Mouse (Mus musculus): ENCODE results near the gene Akap13. TPM values are rescaled to one million over a fixed set of nuclear protein-coding genes. Genes with fewer than 3 reads are reported as not detected.

The Akap13 gene
- polyA plus RNA-seq, 1 experiment = 5.4 TPM

DNA sequence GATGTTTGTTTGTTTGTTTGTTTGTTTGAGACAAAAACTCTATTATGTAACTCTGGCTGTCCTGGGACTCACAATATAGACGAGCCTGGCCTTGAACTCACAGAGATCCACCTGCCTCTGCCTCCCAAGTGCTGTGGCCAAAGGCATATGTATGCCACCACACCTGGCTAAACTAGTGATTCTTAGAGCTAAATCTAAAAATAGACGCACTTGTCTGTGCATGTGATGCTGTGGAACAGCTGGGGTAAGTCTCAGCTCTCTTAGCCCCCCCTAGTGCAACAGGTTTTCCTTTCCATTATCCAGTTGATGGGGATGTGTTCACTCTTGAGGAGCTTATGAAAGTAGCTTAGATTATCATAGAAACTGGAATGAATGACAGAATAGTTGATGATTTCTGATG, 22.7 kb downstream of the Akap13 start:
- no peak for DNase-seq
- TF ChIP-seq CTCF (IDR thresholded peaks at IDR 0.05; ENCODE audit: borderline replicate concordance, insufficient read depth, low read depth, low read length) (no peak), POLR2A (IDR thresholded peaks at IDR 0.05; ENCODE audit: borderline replicate concordance, insufficient read depth, low read length) (no peak)
- Histone ChIP-seq H3K4me3 (replicated peaks; ENCODE audit: insufficient read depth, low read depth, low read length) (no peak overlapping the region), H3K4me1 (ENCODE audit: control insufficient read depth, insufficient read depth, low read length) (no peaks in the 10 kb centered on the region), H3K27me3 (ENCODE audit: control insufficient read depth, insufficient read depth, low read length) (no peaks in the 10 kb centered on the region), H3K27ac (ENCODE audit: insufficient read depth, low read length) (no peak overlapping the region)
- 92% methylated on average over 2 of the region's 2 CpGs for WGBS

DNA sequence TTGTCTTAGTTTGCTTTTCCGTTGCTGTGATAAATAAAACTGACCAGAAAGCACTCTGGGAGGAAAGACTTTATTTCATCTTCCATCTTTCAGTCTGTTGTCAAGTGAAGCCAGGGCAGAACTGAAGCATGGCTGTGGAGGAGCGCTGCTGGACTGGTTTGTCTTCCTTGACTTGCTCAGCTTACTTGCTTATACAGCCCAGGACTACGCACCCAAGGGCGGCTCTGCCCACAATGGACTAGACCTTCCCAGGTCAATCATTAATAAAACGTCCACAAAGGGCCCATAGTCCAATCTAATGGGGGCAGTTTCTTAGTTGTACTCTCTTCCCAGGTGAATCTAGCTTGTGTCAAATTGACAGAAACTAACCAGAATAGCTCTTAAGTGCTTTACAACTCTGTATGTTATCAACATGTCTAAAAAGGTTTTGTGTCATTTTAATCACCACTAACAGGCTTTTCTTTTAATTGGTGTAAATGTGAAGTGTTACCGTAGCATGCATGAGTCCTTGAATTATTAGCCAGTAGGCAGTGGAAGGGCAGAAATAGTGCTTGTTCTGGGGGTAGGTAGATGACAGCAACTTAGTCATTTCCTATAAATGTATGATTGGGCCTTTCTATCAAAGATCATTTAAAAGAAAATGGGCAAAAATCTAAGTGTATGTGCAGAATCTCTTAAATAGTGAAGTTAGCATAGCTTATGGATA, 25.5 kb downstream of the Akap13 start:
- 94% methylated on average over 6 of the region's 6 CpGs for WGBS
- H3K4me1 ChIP-seq (ENCODE audit: control insufficient read depth, insufficient read depth, low read length) = no peaks in the 10 kb centered on the region

DNA sequence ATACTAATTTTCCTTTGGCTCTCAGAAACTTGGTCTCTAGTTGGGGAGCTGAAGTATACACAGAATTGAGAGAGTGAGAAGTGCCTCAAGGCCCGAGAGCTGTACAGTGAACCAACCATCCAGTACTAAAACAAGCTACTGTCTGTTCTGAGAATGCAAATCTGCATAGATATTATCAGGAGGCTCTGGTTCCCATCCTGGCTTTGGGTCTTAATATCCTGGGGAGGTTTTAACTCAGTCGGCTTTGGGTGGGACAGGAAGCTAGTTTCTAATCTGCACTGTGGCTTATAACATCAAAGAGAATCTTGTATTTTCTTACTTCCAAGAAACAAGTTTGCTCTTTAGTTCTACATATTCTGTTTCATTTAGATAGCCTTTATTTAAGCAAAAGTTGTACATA, 30.7 kb downstream of the Akap13 start:
- TF ChIP-seq CTCF (IDR thresholded peaks at IDR 0.05; ENCODE audit: borderline replicate concordance, insufficient read depth, low read depth, low read length) (no peak), POLR2A (IDR thresholded peaks at IDR 0.05; ENCODE audit: borderline replicate concordance, insufficient read depth, low read length) (no peak)
- Histone ChIP-seq H3K4me3 (replicated peaks; ENCODE audit: insufficient read depth, low read depth, low read length) (no peak overlapping the region), H3K27ac (ENCODE audit: insufficient read depth, low read length) (no peak overlapping the region), H3K27me3 (ENCODE audit: control insufficient read depth, insufficient read depth, low read length) (no peaks in the 10 kb centered on the region), H3K4me1 (ENCODE audit: control insufficient read depth, insufficient read depth, low read length) (no peaks in the 10 kb centered on the region)
- DNase-seq = no peak
- WGBS = 93% methylated on average over 2 of the region's 2 CpGs

More for the DNA sequence above, 25.5 kb downstream of the Akap13 start:
- no peak for DNase-seq
- no peak overlapping the region for H3K4me3 ChIP-seq (replicated peaks; ENCODE audit: insufficient read depth, low read depth, low read length)
- H3K27me3 ChIP-seq (ENCODE audit: control insufficient read depth, insufficient read depth, low read length) = no peaks in the 10 kb centered on the region
- no peak for TF ChIP-seq POLR2A (IDR thresholded peaks at IDR 0.05; ENCODE audit: borderline replicate concordance, insufficient read depth, low read length)
- no peak for TF ChIP-seq CTCF (IDR thresholded peaks at IDR 0.05; ENCODE audit: borderline replicate concordance, insufficient read depth, low read depth, low read length)
- no peak overlapping the region for H3K27ac ChIP-seq (ENCODE audit: insufficient read depth, low read length)

DNA sequence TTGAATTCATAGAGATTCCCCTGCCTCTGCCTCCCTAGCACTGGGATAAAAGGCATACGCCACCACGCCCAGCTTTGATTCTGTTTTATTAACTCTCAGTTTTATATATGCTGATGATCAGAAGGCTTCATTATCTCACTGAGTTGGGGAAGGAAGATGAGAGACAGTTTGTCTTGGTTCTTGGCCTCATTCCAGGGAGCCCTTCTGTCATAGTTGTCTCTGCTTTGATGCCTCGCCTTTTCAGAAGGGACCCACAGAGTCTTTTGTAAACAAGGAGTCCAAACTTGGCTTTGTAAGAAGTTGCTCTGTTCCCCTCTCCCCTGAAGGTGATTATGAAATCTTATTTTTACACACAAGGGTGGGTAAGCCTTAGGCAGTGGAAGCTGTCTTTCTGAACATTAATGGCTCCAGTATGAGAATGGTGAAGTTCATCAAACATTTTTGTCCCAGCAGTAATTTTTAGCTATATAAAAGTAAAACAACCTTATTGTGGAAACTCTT, 40.7 kb downstream of the Akap13 start:
- H3K27me3 ChIP-seq (ENCODE audit: control insufficient read depth, insufficient read depth, low read length) = no peaks in the 10 kb centered on the region
- no peak overlapping the region for H3K4me3 ChIP-seq (replicated peaks; ENCODE audit: insufficient read depth, low read depth, low read length)
- peak in 1 of 2 experiments; percentile 10 for DNase-seq
- WGBS = 57% methylated on average over 3 of the region's 3 CpGs
- H3K4me1 ChIP-seq (ENCODE audit: control insufficient read depth, insufficient read depth, low read length) = no peaks in the 10 kb centered on the region
- no peak overlapping the region for H3K27ac ChIP-seq (ENCODE audit: insufficient read depth, low read length)
- TF ChIP-seq CTCF (IDR thresholded peaks at IDR 0.05; ENCODE audit: borderline replicate concordance, insufficient read depth, low read depth, low read length) (no peak), POLR2A (IDR thresholded peaks at IDR 0.05; ENCODE audit: borderline replicate concordance, insufficient read depth, low read length) (no peak)

DNA sequence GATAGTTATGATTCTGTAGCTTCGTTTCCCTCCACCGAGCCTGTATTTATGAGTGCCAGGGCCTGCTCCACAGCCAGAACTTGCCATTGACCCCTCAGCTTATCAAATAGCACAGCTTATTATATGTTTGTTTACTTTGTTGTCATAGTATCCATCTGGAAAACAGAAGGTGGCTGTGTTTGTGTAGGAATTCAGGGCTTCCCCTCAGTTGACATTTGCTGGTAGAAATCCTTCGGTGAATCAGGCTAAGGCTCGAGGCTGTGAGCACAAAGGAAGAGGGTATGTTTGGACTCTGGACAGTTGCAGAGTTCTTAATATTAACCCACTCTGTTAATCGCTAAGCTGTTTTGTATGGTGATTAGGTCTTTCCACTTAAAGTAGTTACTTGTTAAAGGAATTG, 43.3 kb downstream of the Akap13 start:
- no peaks in the 10 kb centered on the region for H3K27me3 ChIP-seq (ENCODE audit: control insufficient read depth, insufficient read depth, low read length)
- 75% methylated on average over 5 of the region's 5 CpGs for WGBS
- TF ChIP-seq CTCF (IDR thresholded peaks at IDR 0.05; ENCODE audit: borderline replicate concordance, insufficient read depth, low read depth, low read length) (no peak), POLR2A (IDR thresholded peaks at IDR 0.05; ENCODE audit: borderline replicate concordance, insufficient read depth, low read length) (no peak)
- DNase-seq = no peak
- no peak overlapping the region for H3K4me3 ChIP-seq (replicated peaks; ENCODE audit: insufficient read depth, low read depth, low read length)
- no peak overlapping the region for H3K27ac ChIP-seq (ENCODE audit: insufficient read depth, low read length)
- no peaks in the 10 kb centered on the region for H3K4me1 ChIP-seq (ENCODE audit: control insufficient read depth, insufficient read depth, low read length)

DNA sequence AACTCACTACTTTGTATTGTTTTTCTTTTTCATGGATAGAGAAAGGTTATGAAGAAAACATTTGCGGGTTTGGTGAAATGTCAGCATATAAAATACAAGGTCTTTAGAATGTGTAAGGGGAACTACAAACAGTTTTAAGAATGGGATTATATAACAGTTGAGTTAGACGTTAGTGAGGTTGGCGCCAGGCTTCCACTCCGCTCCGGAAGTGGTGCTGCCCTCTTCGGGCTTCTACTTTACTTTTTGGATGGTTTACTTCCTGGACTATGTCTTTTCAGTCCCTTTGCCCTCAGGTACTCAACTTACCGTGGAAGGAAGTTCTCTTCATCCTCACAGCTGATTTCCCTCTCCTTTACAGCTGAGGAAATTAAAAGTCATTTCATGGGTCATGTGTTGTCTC, 43.9 kb downstream of the Akap13 start:
- no peak for TF ChIP-seq CTCF (IDR thresholded peaks at IDR 0.05; ENCODE audit: borderline replicate concordance, insufficient read depth, low read depth, low read length)
- TF ChIP-seq POLR2A (IDR thresholded peaks at IDR 0.05; ENCODE audit: borderline replicate concordance, insufficient read depth, low read length) = no peak
- Histone ChIP-seq H3K4me3 (replicated peaks; ENCODE audit: insufficient read depth, low read depth, low read length) (no peak overlapping the region), H3K4me1 (ENCODE audit: control insufficient read depth, insufficient read depth, low read length) (no peaks in the 10 kb centered on the region), H3K27me3 (ENCODE audit: control insufficient read depth, insufficient read depth, low read length) (no peaks in the 10 kb centered on the region), H3K27ac (ENCODE audit: insufficient read depth, low read length) (no peak overlapping the region)
- WGBS = 88% methylated on average over 7 of the region's 7 CpGs
- DNase-seq = no peak

DNA sequence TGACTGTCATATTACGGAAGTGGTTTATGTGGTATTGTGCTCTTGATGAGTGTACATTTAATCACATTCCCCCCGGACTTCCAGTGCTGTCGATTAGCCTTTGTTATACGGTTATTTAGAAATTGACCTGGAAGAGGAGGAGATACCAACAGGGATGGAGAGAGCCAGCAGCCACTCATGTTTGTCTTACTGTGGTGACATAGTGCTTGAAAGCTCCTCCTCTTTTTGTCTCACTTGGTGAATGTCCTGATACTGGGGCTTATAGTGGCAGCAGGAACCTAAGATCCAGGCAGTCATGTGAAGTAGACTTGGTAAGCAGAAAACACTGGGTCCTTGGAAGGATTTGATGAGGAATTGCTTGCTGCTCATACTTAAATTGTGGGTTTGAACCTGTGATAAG, 44.8 kb downstream of the Akap13 start:
- Histone ChIP-seq H3K4me3 (replicated peaks; ENCODE audit: insufficient read depth, low read depth, low read length) (no peak overlapping the region), H3K27me3 (ENCODE audit: control insufficient read depth, insufficient read depth, low read length) (no peaks in the 10 kb centered on the region), H3K4me1 (ENCODE audit: control insufficient read depth, insufficient read depth, low read length) (no peaks in the 10 kb centered on the region), H3K27ac (ENCODE audit: insufficient read depth, low read length) (no peak overlapping the region)
- 94% methylated on average over 4 of the region's 4 CpGs for WGBS
- no peak for DNase-seq
- TF ChIP-seq POLR2A (IDR thresholded peaks at IDR 0.05; ENCODE audit: borderline replicate concordance, insufficient read depth, low read length) (no peak), CTCF (IDR thresholded peaks at IDR 0.05; ENCODE audit: borderline replicate concordance, insufficient read depth, low read depth, low read length) (no peak)

DNA sequence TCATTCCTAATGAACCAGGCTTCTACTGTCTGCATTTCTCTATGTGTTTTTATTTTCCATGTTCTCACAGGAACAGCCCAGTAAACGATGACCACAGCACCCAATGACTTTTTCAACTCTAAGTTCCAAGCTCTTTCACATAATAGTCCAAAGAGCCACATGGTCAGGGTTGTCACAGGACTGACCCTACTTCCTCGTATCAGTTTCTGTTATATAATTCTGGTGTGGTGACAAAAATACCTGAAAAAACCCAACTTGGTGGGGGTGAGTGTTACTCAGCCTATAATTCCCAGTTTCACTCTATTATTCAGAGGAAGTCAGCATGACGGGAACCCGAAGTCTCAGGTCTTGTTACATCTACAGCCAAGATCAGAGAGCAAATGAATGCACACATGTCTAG, 45.5 kb downstream of the Akap13 start:
- DNase-seq = no peak
- Histone ChIP-seq H3K4me3 (replicated peaks; ENCODE audit: insufficient read depth, low read depth, low read length) (no peak overlapping the region), H3K27me3 (ENCODE audit: control insufficient read depth, insufficient read depth, low read length) (no peaks in the 10 kb centered on the region), H3K27ac (ENCODE audit: insufficient read depth, low read length) (no peak overlapping the region), H3K4me1 (ENCODE audit: control insufficient read depth, insufficient read depth, low read length) (no peaks in the 10 kb centered on the region)
- WGBS = 93% methylated on average over 4 of the region's 4 CpGs
- TF ChIP-seq CTCF (IDR thresholded peaks at IDR 0.05; ENCODE audit: borderline replicate concordance, insufficient read depth, low read depth, low read length) (no peak), POLR2A (IDR thresholded peaks at IDR 0.05; ENCODE audit: borderline replicate concordance, insufficient read depth, low read length) (no peak)

Measured in cerebellum, adult 2 months (tissue).